Mouse (Mus musculus): Measurements from ENCODE around the gene Baiap2. TPM values are rescaled to one million over a fixed set of nuclear protein-coding genes. Genes with fewer than 3 reads are reported as not detected.
A peak's percentile ranks its signal among the peaks of the same experiment; 100 is the strongest.

Baiap2 gene
- polyA plus RNA-seq, 1 experiment from 2014 or later, result 9.2 TPM

DNA sequence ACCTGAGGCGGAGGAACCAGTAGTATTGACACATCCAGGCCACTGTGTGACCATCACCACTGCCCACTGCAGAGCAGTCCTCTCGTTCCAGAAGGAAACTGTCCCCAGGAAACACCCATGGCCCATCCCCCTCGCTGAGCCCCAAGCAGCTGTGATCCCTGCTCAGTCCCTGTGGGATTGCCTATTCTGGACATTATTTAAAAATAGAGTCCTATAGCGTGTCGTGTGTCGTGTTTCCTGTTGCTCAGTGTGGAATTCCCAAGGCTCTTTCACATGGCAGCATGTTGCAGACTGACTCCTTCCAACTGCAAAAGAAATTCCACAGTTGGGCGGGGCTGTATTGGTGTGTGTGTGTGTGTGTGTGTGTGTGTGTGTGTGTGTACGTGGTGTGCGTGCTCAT lies 109.7 kb downstream of the Baiap2 start:
- 78% methylated on average over 9 of the region's 9 CpGs for WGBS
- H3K4me2 ChIP-seq (replicated peaks), result no peak overlapping the region
- no peaks in the 10 kb centered on the region for H3K36me3 ChIP-seq
- no peak overlapping the region for H3K4me3 ChIP-seq (replicated peaks)
- H3K4me1 ChIP-seq (replicated peaks), result peaks cover 30% of the 10 kb centered on the region
- no peak overlapping the region for H3K9ac ChIP-seq (replicated peaks)
- no peaks in the 10 kb centered on the region for H3K9me3 ChIP-seq
- H3K27me3 ChIP-seq, result peaks cover 11% of the 10 kb centered on the region
- no peak overlapping the region for H3K27ac ChIP-seq
- ATAC-seq, result no peak

DNA sequence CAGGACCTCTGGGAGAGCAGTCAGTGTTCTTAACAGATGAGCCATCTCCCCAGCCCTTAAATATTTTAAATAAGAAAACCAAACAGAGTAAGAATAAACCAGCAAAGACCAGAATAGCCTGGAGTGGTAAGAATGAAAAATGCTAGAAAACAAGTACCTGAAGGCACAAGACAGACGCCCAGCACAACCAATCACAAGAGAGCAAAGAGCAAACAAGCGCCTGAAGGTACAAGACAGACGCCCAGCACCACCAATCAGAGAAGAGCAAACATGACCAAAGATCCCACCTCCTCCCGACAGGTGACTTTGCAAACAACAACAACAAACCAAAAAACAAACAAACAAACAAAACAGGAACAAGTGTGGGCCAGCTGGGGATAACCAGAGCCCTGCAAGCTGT lies 111.3 kb downstream of the Baiap2 start:
- H3K9ac ChIP-seq (replicated peaks), result no peak overlapping the region
- WGBS, result 85% methylated on average over 4 of the region's 4 CpGs
- no peaks in the 10 kb centered on the region for H3K36me3 ChIP-seq
- H3K27me3 ChIP-seq, result peaks cover 3% of the 10 kb centered on the region
- H3K9me3 ChIP-seq, result no peaks in the 10 kb centered on the region
- H3K4me3 ChIP-seq (replicated peaks), result no peak overlapping the region
- H3K4me1 ChIP-seq (replicated peaks), result peaks cover 14% of the 10 kb centered on the region
- ATAC-seq, result no peak
- H3K4me2 ChIP-seq (replicated peaks), result no peak overlapping the region
- H3K27ac ChIP-seq, result no peak overlapping the region

DNA sequence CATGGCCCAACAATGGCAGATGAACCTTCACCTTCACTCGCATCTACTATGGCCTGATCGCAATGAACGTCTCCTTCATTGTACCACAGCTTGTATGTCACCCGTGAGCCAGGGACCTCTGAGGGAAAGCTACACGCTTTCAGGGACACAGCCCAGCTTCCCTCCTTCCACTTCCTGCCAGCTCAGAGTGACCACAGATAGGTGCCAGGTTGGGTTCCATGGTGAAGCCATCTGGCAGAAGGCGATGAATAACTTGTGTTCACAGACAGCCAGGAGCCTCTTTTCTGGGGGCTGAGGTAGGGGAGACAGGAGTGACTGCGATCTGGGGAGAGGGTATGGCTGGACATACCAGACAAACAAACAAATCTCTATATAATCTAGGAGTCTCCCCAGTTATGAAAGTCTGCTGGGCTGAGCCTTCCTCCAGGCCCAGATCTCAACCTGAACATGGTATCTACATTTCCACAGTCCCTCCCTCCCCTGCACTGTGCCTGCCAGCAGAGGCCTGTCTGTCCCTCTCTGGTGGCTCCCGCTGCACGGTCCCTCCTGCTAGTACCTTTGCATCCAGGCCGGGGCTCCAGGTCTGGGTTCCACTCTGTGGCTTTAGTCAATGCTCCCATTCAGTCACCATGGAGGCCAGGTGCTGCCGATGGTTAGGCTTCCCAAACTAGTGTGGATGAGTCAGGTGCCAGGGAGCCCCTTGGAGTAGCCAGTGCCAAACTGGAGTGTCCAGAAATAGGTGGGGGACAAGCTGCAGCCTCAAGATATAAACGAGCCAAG lies 113.6 kb downstream of the Baiap2 start:
- ATAC-seq, result no peak
- Histone ChIP-seq H3K4me1 (replicated peaks) (peaks cover 8% of the 10 kb centered on the region), H3K4me2 (replicated peaks) (no peak overlapping the region), H3K27me3 (no peaks in the 10 kb centered on the region), H3K4me3 (replicated peaks) (no peak overlapping the region), H3K27ac (no peak overlapping the region), H3K36me3 (no peaks in the 10 kb centered on the region), H3K9me3 (no peaks in the 10 kb centered on the region), H3K9ac (replicated peaks) (no peak overlapping the region)
- 91% methylated on average over 12 of the region's 12 CpGs for WGBS

MicroRNA genes within 50 kb of the gene (microRNA counts, 519-probe panel; counts per million panel counts)
- microRNA mmu-miR-338-3p (3,436 counts per million, percentile 69 among the panel's probes with 10 or more counts), microRNA mmu-miR-338-5p (110 counts per million, percentile 56 among the panel's probes with 10 or more counts)

Small RNAs within 50 kb of the gene (microRNA-seq; reads per million reads assigned to microRNA genes)
- gene Mir3065, result not detected
- not detected for gene Mir338

Other genes starting within 250 kb of the Baiap2 start
- 107 and 112 TPM in 2 replicates for gene Chmp6, start 29.3 kb upstream of the Baiap2 start, polyA plus RNA-seq (2015; fragmentation: Nextera tagmentation; extraction: Ambion mirVana)
- gene Aatk, start 104.4 kb downstream of the Baiap2 start, polyA plus RNA-seq (2015; fragmentation: Nextera tagmentation; extraction: Ambion mirVana), result 15.1 and 18.6 TPM in 2 replicates
- 29.3 and 37.9 TPM in 2 replicates for gene Cep131, start 144.1 kb downstream of the Baiap2 start, polyA plus RNA-seq (2015; fragmentation: Nextera tagmentation; extraction: Ambion mirVana)
- gene Tepsin, start 156.0 kb downstream of the Baiap2 start, polyA plus RNA-seq (2015; fragmentation: Nextera tagmentation; extraction: Ambion mirVana), result 19.9 and 20.9 TPM in 2 replicates
- 59.2 and 63.7 TPM in 2 replicates for gene Ndufaf8, start 156.2 kb downstream of the Baiap2 start, polyA plus RNA-seq (2015; fragmentation: Nextera tagmentation; extraction: Ambion mirVana)
- 105 and 109 TPM in 2 replicates for gene Slc38a10, start 208.6 kb downstream of the Baiap2 start, polyA plus RNA-seq (2015; fragmentation: Nextera tagmentation; extraction: Ambion mirVana)